Mouse (Mus musculus): ENCODE data around the gene Mcfd2. TPM values are rescaled to one million over a fixed set of nuclear protein-coding genes. Genes with fewer than 3 reads are reported as not detected.

Mcfd2 gene
- polyA plus RNA-seq, 1 experiment = not detected

GRCm38 (mm10) chr17:87293125-87293524, 27.4 kb upstream of the Mcfd2 start:
- Histone ChIP-seq H3K4me1 (ENCODE audit: control insufficient read depth, insufficient read depth, low read length) (peaks cover under 1% of the 10 kb centered on the region), H3K4me3 (ENCODE audit: insufficient read depth, low read depth, low read length) (no peak overlapping the region), H3K27ac (ENCODE audit: insufficient read depth, low read depth, low read length) (no peak overlapping the region)
- TF ChIP-seq POLR2A (IDR thresholded peaks at IDR 0.05; ENCODE audit: insufficient read depth, low read depth, low read length) (no peak), CTCF (IDR thresholded peaks at IDR 0.05; ENCODE audit: insufficient read depth, low read depth, low read length) (no peak)
- 97% methylated on average over 5 of the region's 5 CpGs for WGBS

- TF ChIP-seq CTCF (IDR thresholded peaks at IDR 0.05; ENCODE audit: insufficient read depth, low read depth, low read length) = no peak
- TF ChIP-seq POLR2A (IDR thresholded peaks at IDR 0.05; ENCODE audit: insufficient read depth, low read depth, low read length) = no peak
- Histone ChIP-seq H3K27ac (ENCODE audit: insufficient read depth, low read depth, low read length) (no peak overlapping the region), H3K4me1 (ENCODE audit: control insufficient read depth, insufficient read depth, low read length) (peaks cover 9% of the 10 kb centered on the region), H3K4me3 (ENCODE audit: insufficient read depth, low read depth, low read length) (no peak overlapping the region)
- 76% methylated on average over 5 of the region's 5 CpGs for WGBS
These were observed 26.0 kb upstream of the Mcfd2 start for GRCm38 (mm10) chr17:87291782-87292181.

- Histone ChIP-seq H3K27ac (ENCODE audit: insufficient read depth, low read depth, low read length) (no peak overlapping the region), H3K4me3 (ENCODE audit: insufficient read depth, low read depth, low read length) (no peak overlapping the region), H3K4me1 (ENCODE audit: control insufficient read depth, insufficient read depth, low read length) (peaks cover 11% of the 10 kb centered on the region)
- TF ChIP-seq CTCF (IDR thresholded peaks at IDR 0.05; ENCODE audit: insufficient read depth, low read depth, low read length) (no peak), POLR2A (IDR thresholded peaks at IDR 0.05; ENCODE audit: insufficient read depth, low read depth, low read length) (no peak)
- WGBS = 81% methylated on average over 7 of the region's 7 CpGs
These were observed 25.3 kb upstream of the Mcfd2 start for GRCm38 (mm10) chr17:87291037-87291436.

GRCm38 (mm10) chr17:87289367-87289766, 23.6 kb upstream of the Mcfd2 start:
- TF ChIP-seq POLR2A (IDR thresholded peaks at IDR 0.05; ENCODE audit: insufficient read depth, low read depth, low read length) = no peak
- TF ChIP-seq CTCF (IDR thresholded peaks at IDR 0.05; ENCODE audit: insufficient read depth, low read depth, low read length) = no peak
- H3K4me1 ChIP-seq (ENCODE audit: control insufficient read depth, insufficient read depth, low read length) = peaks cover 15% of the 10 kb centered on the region
- H3K4me3 ChIP-seq (ENCODE audit: insufficient read depth, low read depth, low read length) = no peak overlapping the region
- 81% methylated on average over 5 of the region's 5 CpGs for WGBS
- H3K27ac ChIP-seq (ENCODE audit: insufficient read depth, low read depth, low read length) = no peak overlapping the region

GRCm38 (mm10) chr17:87288131-87288530, 22.4 kb upstream of the Mcfd2 start:
- no peak for TF ChIP-seq CTCF (IDR thresholded peaks at IDR 0.05; ENCODE audit: insufficient read depth, low read depth, low read length)
- TF ChIP-seq POLR2A (IDR thresholded peaks at IDR 0.05; ENCODE audit: insufficient read depth, low read depth, low read length) = no peak
- H3K4me3 ChIP-seq (ENCODE audit: insufficient read depth, low read depth, low read length) = no peak overlapping the region
- peaks cover 22% of the 10 kb centered on the region for H3K4me1 ChIP-seq (ENCODE audit: control insufficient read depth, insufficient read depth, low read length)
- WGBS = 70% methylated on average over 12 of the region's 12 CpGs
- no peak overlapping the region for H3K27ac ChIP-seq (ENCODE audit: insufficient read depth, low read depth, low read length)

GRCm38 (mm10) chr17:87287197-87287777, 21.6 kb upstream of the Mcfd2 start:
- 75% methylated on average over 8 of the region's 8 CpGs for WGBS
- TF ChIP-seq CTCF (IDR thresholded peaks at IDR 0.05; ENCODE audit: insufficient read depth, low read depth, low read length) = no peak
- no peak for TF ChIP-seq POLR2A (IDR thresholded peaks at IDR 0.05; ENCODE audit: insufficient read depth, low read depth, low read length)
- Histone ChIP-seq H3K4me1 (ENCODE audit: control insufficient read depth, insufficient read depth, low read length) (peaks cover 24% of the 10 kb centered on the region), H3K27ac (ENCODE audit: insufficient read depth, low read depth, low read length) (no peak overlapping the region), H3K4me3 (ENCODE audit: insufficient read depth, low read depth, low read length) (no peak overlapping the region)

GRCm38 (mm10) chr17:87286481-87287143, 20.9 kb upstream of the Mcfd2 start:
- Histone ChIP-seq H3K4me3 (ENCODE audit: insufficient read depth, low read depth, low read length) (no peak overlapping the region), H3K4me1 (ENCODE audit: control insufficient read depth, insufficient read depth, low read length) (peaks cover 29% of the 10 kb centered on the region), H3K27ac (ENCODE audit: insufficient read depth, low read depth, low read length) (no peak overlapping the region)
- WGBS = 88% methylated on average over 8 of the region's 8 CpGs
- TF ChIP-seq POLR2A (IDR thresholded peaks at IDR 0.05; ENCODE audit: insufficient read depth, low read depth, low read length) (no peak), CTCF (IDR thresholded peaks at IDR 0.05; ENCODE audit: insufficient read depth, low read depth, low read length) (no peak)

- no peak for TF ChIP-seq CTCF (IDR thresholded peaks at IDR 0.05; ENCODE audit: insufficient read depth, low read depth, low read length)
- no peak for TF ChIP-seq POLR2A (IDR thresholded peaks at IDR 0.05; ENCODE audit: insufficient read depth, low read depth, low read length)
- Histone ChIP-seq H3K4me3 (ENCODE audit: insufficient read depth, low read depth, low read length) (no peak overlapping the region), H3K27ac (ENCODE audit: insufficient read depth, low read depth, low read length) (no peak overlapping the region), H3K4me1 (ENCODE audit: control insufficient read depth, insufficient read depth, low read length) (peaks cover 33% of the 10 kb centered on the region)
- WGBS = 89% methylated on average over 23 of the region's 23 CpGs
These were observed 20.2 kb upstream of the Mcfd2 start for GRCm38 (mm10) chr17:87285731-87286465.

GRCm38 (mm10) chr17:87284482-87285040, 18.8 kb upstream of the Mcfd2 start:
- no peak overlapping the region for H3K4me3 ChIP-seq (ENCODE audit: insufficient read depth, low read depth, low read length)
- 88% methylated on average over 7 of the region's 7 CpGs for WGBS
- H3K27ac ChIP-seq (ENCODE audit: insufficient read depth, low read depth, low read length) = no peak overlapping the region
- H3K4me1 ChIP-seq (ENCODE audit: control insufficient read depth, insufficient read depth, low read length) = peaks cover 33% of the 10 kb centered on the region
- TF ChIP-seq POLR2A (IDR thresholded peaks at IDR 0.05; ENCODE audit: insufficient read depth, low read depth, low read length) (no peak), CTCF (IDR thresholded peaks at IDR 0.05; ENCODE audit: insufficient read depth, low read depth, low read length) (no peak)
